Comparison of ENCODE assay signal across 8 mouse cellular contexts in genomic region chr5:136622721-136623542, GRCm38 (mm10). TPM values are rescaled to one million over a fixed set of nuclear protein-coding genes. Genes with fewer than 3 reads are reported as not detected.
A peak's percentile ranks its signal among the peaks of the same experiment; 100 is the strongest.
DNase-seq lines count a peak whose midpoint lies in the region; ATAC-seq and TF ChIP-seq lines count a peak whose summit lies in the region.

No protein-coding gene starts in this region.

- H3K9ac ChIP-seq in heart, embryonic 15.5 days: peak overlapping the region; percentile 50
- peak overlapping the region; percentile 45; the same call in 1 of the 2 replicates for H3K9ac ChIP-seq in liver, embryonic 16.5 days (ENCODE audit: low read depth, low read length)
- H3K9ac ChIP-seq in neural tube, embryonic 12.5 days: no peak overlapping the region; the same call in 1 of the 2 replicates
- no peak overlapping the region for H3K9ac ChIP-seq in stomach, postnatal 0 days (ENCODE audit: low read length)

- 3% methylated on average over 43 of the region's 43 CpGs for WGBS in heart, embryonic 15.5 days
- WGBS in liver, embryonic 16.5 days (ENCODE audit: insufficient replicate concordance): 3% methylated on average over 43 of the region's 43 CpGs
- WGBS in neural tube, embryonic 12.5 days: 3% methylated on average over 43 of the region's 43 CpGs
- WGBS in stomach, postnatal 0 days: 3% methylated on average over 43 of the region's 43 CpGs

- peak overlapping the region; percentile 58 for H3K4me3 ChIP-seq in heart, embryonic 15.5 days
- peak overlapping the region; percentile 61 for H3K4me3 ChIP-seq in liver, embryonic 16.5 days (ENCODE audit: low read depth, low read length)
- H3K4me3 ChIP-seq in neural tube, embryonic 12.5 days: peak overlapping the region; percentile 35
- peak overlapping the region; percentile 31 for H3K4me3 ChIP-seq in stomach, postnatal 0 days (ENCODE audit: low read depth, low read length)

- no peak for TF ChIP-seq EP300 in stomach, postnatal 0 days (optimal IDR thresholded peaks at IDR 0.05)

- ATAC-seq in erythroid progenitor cell, adult 5-6 weeks (replicated peaks; ENCODE audit: low FRiP score, poor library complexity, severe bottlenecking): peak; percentile 86
- ATAC-seq in heart, embryonic 15.5 days (replicated peaks; ENCODE audit: insufficient number of reproducible peaks, insufficient read depth, low FRiP score, low read depth): no peak
- ATAC-seq in liver, embryonic 16.5 days (ENCODE audit: low read depth): peak; percentile 81
- ATAC-seq in neural tube, embryonic 12.5 days (ENCODE audit: low FRiP score, low read depth): no peak
- ATAC-seq in stomach, postnatal 0 days (ENCODE audit: low FRiP score, low TSS enrichment): peak; percentile 67

- TF ChIP-seq CTCF in stomach, postnatal 0 days (IDR thresholded peaks at IDR 0.05; ENCODE audit: low read depth): peak; percentile 79

- H3K9me3 ChIP-seq in heart, embryonic 15.5 days (replicated peaks): no peaks in the 10 kb centered on the region
- H3K9me3 ChIP-seq in liver, embryonic 16.5 days (replicated peaks; ENCODE audit: control insufficient read depth, low read length): no peaks in the 10 kb centered on the region
- H3K9me3 ChIP-seq in neural tube, embryonic 12.5 days: no peaks in the 10 kb centered on the region
- no peaks in the 10 kb centered on the region for H3K9me3 ChIP-seq in stomach, postnatal 0 days (ENCODE audit: control insufficient read depth, low read length)

- peak; percentile 90 for DNase-seq in CD4-positive, CD25-positive, alpha-beta regulatory T cell, adult 2 months (ENCODE audit: low read depth, low spot score)
- peak; percentile 39 for DNase-seq in brain, embryonic 18.5 days (ENCODE audit: low read depth, low spot score)
- peak; percentile 88 for DNase-seq in kidney, postnatal 14 days
- DNase-seq in stomach, postnatal 0 days (ENCODE audit: low spot score): peak; percentile 90

- H3K36me3 ChIP-seq in heart, embryonic 15.5 days: no peaks in the 10 kb centered on the region
- H3K36me3 ChIP-seq in liver, embryonic 16.5 days (ENCODE audit: control insufficient read depth, insufficient read depth): no peaks in the 10 kb centered on the region
- H3K36me3 ChIP-seq in neural tube, embryonic 12.5 days: no peaks in the 10 kb centered on the region
- no peaks in the 10 kb centered on the region for H3K36me3 ChIP-seq in stomach, postnatal 0 days (ENCODE audit: control insufficient read depth, insufficient read depth, low read length)

- H3K4me2 ChIP-seq in heart, embryonic 15.5 days: peak overlapping the region; percentile 80
- peak overlapping the region; percentile 80 for H3K4me2 ChIP-seq in liver, embryonic 16.5 days (ENCODE audit: low read depth, low read length)
- peak overlapping the region; percentile 71 for H3K4me2 ChIP-seq in neural tube, embryonic 12.5 days (replicated peaks)
- H3K4me2 ChIP-seq in stomach, postnatal 0 days (replicated peaks; ENCODE audit: low read depth): peak overlapping the region; percentile 66

- H3K4me1 ChIP-seq in heart, embryonic 15.5 days (replicated peaks): peaks cover 21% of the 10 kb centered on the region
- H3K4me1 ChIP-seq in liver, embryonic 16.5 days (ENCODE audit: control insufficient read depth, low read depth, low read length): peaks cover 9% of the 10 kb centered on the region
- peaks cover 17% of the 10 kb centered on the region for H3K4me1 ChIP-seq in neural tube, embryonic 12.5 days
- peaks cover 5% of the 10 kb centered on the region for H3K4me1 ChIP-seq in stomach, postnatal 0 days (replicated peaks; ENCODE audit: control insufficient read depth, insufficient read depth)

- H3K27me3 ChIP-seq in heart, embryonic 15.5 days: peaks cover 14% of the 10 kb centered on the region; the same call in 1 of the 2 replicates
- H3K27me3 ChIP-seq in liver, embryonic 16.5 days (ENCODE audit: control insufficient read depth, insufficient read depth, low read depth, low read length): peaks cover 5% of the 10 kb centered on the region
- H3K27me3 ChIP-seq in neural tube, embryonic 12.5 days (replicated peaks): peaks cover 30% of the 10 kb centered on the region
- no peaks in the 10 kb centered on the region for H3K27me3 ChIP-seq in stomach, postnatal 0 days (ENCODE audit: control insufficient read depth, insufficient read depth, low read length)

- H3K27ac ChIP-seq in heart, embryonic 15.5 days: peak overlapping the region; percentile 18; the same call in 1 of the 2 replicates
- no peak overlapping the region for H3K27ac ChIP-seq in liver, embryonic 16.5 days (ENCODE audit: low read length)
- H3K27ac ChIP-seq in neural tube, embryonic 12.5 days: no peak overlapping the region
- H3K27ac ChIP-seq in stomach, postnatal 0 days (replicated peaks): no peak overlapping the region

RNA-seq across cellular contexts. Expression of gene Cux1, which starts 55.6 kb away (rescaled TPM):
- total RNA-seq in erythroid progenitor cell, adult 5-6 weeks (2015; ENCODE audit: low replicate concordance): 42.3 and 57.3 TPM in 2 replicates
- total RNA-seq in erythroid progenitor cell, adult 5-6 weeks (2017; ENCODE audit: low replicate concordance): 71.5 and 79.1 TPM in 2 replicates
- 71.2 and 82.1 TPM in 2 replicates for polyA plus RNA-seq in heart, embryonic 15.5 days (2015; fragmentation: Nextera tagmentation; extraction: Ambion mirVana)
- 15.8 and 17.1 TPM in 2 replicates for polyA plus RNA-seq in liver, embryonic 16.5 days (2015; fragmentation: Nextera tagmentation; extraction: Ambion mirVana)
- polyA plus RNA-seq in neural tube, embryonic 12.5 days (2016; fragmentation: Nextera tagmentation; extraction: Ambion mirVana): 117 and 118 TPM in 2 replicates
- polyA plus RNA-seq in stomach, postnatal 0 days (2015; fragmentation: Nextera tagmentation; extraction: Ambion mirVana): 33.7 and 36.3 TPM in 2 replicates

Comparison
In these comparisons a context has a peak if more than half of its experiments do, and no peak if none do; other contexts are left out.
1. DNase-seq: peak in every context shown above with its lines; median percentile 90 in CD4-positive, CD25-positive, alpha-beta regulatory T cell, adult 2 months; 90 in stomach, postnatal 0 days; 88 in kidney, postnatal 14 days; 39 in brain, embryonic 18.5 days.
2. ATAC-seq: peak in erythroid progenitor cell, adult 5-6 weeks (single experiment), liver, embryonic 16.5 days (single experiment) and stomach, postnatal 0 days (single experiment); none in heart, embryonic 15.5 days (single experiment) and neural tube, embryonic 12.5 days (single experiment).
3. H3K9ac ChIP-seq: peak in heart, embryonic 15.5 days (single experiment) and liver, embryonic 16.5 days (single experiment); none in neural tube, embryonic 12.5 days (single experiment) and stomach, postnatal 0 days (single experiment).
4. Peak in every context shown above with its lines, with median percentiles within 50 percentile points of each other: H3K4me2 ChIP-seq and H3K4me3 ChIP-seq.